Mouse (Mus musculus) kidney, adult 2 months (tissue): Measurements from ENCODE around the gene Sdr39u1.

Source experiments
- CTCF ChIP-seq: fragments of 200-500 bp; conservative IDR thresholded peaks from 2 replicates; pipeline ENCODE4 v1.5.1; 2011; ENCODE audit warnings: low read depth, mild to moderate bottlenecking, control low read depth, low read length, moderate library complexity, mixed read lengths; ENCODE audit not compliant: insufficient read depth, insufficient read length
- POLR2A ChIP-seq: fragments of 200-500 bp; IDR thresholded peaks from one replicate; pipeline ENCODE4 v1.6.1; 2011; ENCODE audit warnings: low read depth, low read length, control low read depth

GRCm38 (mm10) chr14:55872551-55872950 is 27.5 kb downstream of the Sdr39u1 start:
- TF ChIP-seq CTCF (no peak), POLR2A (no peak)
